Mouse (Mus musculus): ENCODE measurements around the gene Slc2a8.

Gene Slc2a8

DNA sequence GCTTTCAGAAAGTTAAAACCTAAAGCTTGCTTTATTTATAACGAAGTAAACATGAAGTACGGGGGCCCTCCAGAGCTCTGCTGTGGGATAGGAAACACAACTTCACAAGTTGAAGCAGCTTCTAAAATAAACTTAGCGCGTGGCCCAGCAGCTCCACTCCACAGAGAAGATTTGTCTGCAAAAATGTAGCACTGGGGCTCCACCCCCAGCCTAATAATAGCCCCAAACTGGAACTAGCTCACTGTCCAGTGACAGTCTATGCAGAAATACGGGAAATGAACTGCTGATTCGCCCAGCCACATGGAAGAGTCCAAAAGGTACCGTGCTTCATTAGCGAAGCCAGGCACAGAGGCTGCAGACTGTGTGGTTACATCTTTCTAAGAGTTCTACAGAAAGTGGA is 12.6 kb downstream of the Slc2a8 start:
- no peak for DNase-seq

DNA sequence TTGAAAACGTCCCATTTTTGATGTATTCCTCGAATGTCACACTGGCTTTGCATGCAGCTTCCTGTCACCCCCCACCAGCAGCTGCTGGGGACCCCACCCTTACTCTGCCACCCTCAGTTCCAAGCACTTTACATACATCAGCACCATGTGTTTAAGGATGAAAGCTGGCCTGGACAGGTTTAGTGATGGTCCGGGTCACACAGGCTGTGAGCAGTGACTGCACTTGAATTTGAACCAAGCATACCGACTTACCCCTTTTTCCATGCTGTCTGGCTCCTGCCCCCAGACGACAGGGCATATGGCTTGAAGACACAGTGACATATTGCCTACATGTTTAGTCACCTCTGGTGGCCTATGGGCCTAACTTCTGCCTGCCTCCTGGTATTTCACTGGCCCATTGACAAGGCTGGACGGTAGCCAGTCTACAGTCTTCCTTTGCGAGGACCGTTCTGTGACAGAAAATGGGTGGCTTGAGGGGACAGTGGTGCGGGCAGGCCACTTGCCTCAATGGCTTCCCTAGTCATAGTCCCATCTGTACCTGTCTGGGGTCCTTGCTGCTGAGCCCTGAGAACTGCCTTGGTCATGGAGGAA is 13.8 kb downstream of the Slc2a8 start:
- DNase-seq, result no peak

DNA sequence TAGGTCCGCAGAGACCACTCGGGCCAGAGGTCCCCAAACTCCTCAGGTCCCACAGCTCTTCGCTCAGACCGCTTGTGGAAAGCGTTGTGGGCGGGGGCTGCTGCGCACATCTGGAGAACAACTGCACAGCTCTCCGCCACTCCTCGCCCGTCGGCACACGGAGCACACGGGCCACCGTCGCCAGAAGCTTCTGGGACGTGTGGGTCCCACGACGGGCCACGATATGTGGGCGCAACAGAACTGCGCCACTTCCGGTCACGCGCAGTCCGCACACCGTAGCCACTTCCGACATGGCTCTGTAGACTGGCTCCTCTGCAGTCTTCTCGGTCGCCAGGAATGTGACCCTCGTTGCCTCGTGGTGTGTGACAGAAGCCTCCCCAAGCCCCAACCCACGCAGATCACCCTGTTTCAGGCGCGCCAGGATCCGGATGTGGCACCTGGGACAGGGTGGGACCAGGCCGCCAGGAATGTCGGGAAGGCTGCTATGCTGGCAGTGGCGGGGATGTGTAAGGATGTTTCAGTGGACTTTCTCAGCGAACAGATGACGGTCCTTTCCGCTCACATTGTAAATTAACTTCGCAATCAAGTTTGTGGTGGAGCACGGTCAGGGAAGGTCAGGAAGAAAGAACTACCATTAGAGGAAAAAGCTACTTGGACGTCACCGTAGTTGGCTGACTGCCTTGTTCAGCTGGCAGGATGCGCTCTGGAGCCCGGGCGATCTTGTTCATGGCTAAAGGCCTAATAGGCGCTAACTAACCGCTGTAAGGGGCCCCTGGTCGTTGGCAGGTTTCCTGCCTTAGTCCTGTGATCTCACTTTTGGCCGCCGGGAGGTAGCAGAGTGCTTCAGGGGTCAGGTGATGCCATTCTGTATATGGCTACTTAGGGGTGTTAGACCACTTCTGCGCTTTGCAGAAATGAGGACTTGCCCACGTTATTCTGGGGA is 14.9 kb downstream of the Slc2a8 start:
- DNase-seq, result peak; percentile 83

DNA sequence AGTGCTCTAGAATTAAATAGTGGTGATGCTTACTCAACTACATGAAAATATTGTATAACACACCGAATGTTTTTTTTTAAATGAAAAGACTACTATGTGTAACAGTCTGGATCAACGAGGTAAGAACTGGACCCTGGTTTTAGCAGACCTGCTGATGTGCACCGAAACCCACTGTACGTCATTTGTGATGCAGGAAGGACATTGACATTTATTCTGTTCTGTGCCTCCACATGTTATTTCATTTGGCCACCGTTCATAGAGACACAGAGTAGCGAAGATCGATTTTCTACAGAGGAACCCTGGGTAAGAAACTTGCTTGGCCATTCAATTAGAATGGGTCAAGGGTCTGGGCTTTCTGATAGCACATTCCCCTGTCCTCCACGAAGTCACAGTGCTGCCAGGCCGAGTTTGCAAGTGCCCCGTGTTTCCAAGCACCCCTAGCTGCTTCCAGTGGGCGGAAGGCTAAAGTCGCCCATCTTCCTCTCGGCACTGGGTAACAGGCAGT is 15.6 kb downstream of the Slc2a8 start:
- no peak for DNase-seq

DNA sequence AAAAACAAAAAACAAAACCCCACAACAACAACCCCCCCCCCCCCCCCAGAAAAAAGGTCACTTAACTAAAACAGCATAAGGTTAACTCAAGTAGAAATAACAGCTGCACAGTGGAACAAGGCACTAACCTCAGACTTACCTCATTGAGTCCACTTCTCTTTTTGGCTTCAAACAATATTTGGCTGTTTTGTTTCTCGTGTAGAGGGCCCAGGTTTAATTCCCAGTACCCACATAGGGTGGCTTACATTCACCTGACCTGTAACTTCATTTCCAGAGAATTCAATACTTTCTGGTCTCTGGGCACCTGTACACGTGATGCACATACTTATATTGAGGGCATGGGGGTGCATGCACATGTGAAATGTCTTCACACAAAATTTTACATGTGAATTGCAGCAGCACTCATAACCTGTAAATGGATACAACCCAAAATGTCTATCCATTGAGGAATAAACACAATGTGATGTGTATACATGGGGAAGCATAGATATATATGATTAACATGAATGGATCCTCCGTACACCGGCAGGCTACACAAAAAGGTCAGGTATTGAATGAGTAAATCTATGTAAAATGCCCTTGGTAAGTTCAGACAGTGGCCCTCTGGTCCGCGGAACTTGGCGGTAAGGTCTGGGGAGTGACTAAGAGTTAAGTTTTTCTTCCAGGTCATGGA is 16.2 kb downstream of the Slc2a8 start:
- no peak for DNase-seq

DNA sequence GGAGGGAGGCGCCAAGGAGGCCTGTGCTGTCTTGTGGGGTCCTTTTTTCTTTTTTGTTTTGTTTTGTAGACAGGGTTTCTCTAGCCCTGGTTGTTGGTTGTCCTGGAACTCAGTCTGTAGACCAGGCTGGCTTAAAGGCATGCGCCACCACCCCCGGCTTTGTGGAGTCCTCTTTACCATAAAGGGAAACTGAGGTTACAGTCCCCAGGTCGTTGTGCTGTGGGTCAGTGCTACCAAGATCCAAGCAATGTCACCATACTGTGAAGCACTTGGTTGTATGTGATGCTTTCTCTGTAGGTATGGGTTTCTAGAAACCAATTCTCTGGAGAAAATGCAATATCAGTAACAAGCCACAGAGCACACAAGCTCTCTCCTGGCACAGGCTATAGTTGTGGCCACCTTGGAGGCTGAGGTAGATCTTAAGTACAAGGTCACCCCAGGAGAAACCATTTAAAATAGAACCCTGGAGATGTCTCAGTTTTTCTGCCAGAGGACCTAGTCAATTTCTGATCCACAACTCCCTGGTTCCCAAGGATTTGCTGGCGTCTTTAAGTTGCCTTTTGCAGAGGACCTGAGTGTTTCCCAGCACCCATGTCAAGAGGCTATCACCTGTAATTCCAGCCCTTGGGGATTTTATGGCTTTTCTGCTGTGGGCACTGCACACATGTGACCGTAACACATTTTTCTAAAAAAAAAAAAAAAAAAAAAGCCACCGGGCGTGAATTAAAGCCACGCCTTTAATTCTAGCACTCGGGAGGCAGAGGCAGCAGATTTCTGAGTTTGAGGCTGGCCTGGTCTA is 17.0 kb downstream of the Slc2a8 start:
- no peak for DNase-seq

DNA sequence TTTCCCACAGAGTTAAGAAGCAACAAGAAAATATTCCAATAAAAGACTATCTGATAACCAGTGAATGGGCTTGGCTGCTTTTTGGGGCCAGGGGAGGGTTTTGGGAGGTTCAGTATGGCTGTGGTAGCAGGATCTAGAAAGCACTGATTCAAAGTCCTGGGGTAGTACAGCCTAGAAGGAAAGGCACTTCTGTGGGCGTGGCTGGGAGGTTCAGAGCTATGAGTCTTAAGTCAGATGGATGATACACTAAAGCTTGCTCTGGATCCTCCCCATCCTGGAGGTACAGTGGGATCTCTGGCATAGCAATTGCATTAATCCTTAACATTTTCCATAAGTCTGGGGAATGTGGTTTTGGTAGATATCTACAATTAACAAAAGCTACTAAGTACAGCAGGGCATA is 17.9 kb downstream of the Slc2a8 start:
- DNase-seq, result no peak

DNA sequence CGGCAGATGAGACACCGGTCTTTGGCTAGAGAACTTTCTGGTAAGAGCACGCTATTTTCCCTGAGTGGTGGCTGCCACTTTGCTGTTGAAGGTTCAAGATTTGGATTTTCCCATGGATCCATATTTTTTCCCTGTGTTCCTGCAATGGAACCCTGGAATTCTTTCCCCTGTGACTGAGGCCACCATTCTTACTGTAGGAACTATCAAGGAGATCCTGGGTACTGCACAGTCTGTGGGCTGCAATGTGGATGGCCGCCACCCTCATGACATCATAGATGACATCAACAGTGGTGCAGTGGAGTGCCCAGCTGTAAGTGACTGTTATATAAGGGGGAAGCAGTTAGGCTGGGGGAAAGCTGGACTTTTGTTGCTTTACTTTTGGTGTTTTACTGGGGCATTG is 18.3 kb downstream of the Slc2a8 start:
- DNase-seq, result no peak

DNA sequence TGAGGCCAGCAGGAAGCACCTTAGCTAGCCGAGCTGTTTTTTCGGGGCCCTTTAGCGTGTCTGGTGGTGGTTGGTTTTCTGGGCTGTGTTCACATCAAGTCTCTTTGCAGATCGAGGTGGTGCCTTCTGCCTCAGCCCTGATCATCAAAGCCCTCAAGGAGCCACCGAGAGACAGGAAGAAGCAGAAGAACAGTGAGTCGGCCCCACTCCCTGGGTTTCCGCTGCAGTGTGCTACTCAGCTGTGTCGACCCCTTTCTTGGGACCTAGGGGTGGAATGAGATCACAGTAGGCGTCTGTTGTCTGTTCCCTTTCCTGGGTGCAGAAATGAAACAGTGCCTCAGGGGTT is 19.0 kb downstream of the Slc2a8 start:
- no peak for DNase-seq

DNA sequence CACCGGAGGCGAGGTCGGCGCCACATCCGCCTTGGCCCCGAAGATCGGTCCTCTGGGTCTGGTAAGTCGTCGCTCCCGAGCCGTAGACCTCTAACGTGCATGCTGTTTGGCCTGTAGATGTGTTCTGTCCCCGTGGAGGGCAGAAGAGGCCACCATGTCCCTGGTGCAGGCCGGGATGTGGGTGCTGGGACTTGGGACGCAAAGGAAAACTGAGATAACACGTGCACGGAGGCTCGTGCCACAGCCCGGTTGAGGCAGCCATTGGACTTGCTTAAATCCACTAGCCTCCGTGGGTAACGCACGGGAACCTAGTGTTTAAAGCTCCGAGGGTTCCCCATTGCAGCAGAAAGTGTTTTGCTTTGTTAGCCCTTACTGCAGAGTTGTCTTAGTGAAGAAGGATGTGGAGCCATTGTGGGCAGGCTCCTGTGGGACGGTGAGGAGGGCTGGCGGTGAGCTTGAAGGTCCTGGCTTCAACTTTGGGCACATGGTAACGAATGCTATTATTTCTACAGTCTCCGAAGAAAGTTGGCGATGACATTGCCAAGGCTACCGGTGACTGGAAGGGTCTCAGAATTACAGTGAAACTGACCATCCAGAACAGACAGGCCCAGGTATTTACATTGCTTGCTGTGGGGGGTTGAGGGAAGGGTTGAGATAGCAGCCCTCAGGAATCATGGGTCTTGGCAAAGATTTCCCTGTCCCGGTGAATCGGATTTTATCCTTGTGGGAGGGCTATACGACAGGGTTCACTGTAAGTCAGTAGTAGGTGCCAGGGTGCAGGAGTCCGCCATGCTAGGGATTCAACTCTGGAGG is 19.6 kb downstream of the Slc2a8 start:
- DNase-seq, result no peak

DNA sequence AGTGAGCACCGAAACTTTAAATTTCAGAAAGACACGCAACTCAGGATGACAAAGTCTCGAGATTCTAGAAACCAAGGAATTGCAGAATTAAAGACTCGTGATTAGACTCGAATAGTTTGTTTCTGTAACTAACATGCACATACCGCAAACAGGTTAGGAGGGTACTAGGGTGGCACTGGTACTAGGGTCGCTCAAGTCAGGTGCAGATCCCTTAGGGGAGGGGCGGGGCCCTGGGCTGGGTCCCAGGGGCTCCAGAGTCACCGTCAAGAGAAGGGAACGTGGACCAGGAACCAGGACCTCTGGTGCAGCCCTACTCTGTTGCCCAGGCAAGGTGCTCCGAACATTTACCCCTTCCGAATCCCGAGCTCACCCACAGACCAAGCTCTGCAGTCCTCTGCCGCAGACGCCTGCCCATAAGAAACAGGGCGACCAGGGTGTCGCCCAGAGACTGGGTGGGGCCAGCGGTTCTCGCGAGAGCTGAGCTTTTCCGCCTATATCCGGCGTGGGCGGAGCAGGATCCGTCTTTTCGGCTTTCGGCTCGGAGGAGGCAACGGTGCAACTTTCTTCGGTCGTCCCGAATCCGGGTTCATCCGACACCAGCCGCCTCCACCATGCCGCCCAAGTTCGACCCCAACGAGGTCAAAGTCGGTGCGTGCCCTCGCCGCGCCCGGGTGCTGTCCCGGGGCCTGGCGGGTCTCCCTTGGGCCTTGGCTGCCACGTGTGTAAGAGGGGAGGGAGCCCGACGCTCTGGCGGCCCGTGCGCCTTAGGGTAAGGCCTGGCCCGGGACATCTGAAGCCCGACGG is 20.5 kb downstream of the Slc2a8 start, which contains the start of the genes Rpl12 and Lrsam1:
Gene Rpl12, plus strand, starts transcription at position 368 of the 804 bp plus-strand sequence.
Gene Lrsam1, minus strand, starts transcription at position 423 of the 804 bp plus-strand sequence.
- DNase-seq, result peak; percentile 89

DNA sequence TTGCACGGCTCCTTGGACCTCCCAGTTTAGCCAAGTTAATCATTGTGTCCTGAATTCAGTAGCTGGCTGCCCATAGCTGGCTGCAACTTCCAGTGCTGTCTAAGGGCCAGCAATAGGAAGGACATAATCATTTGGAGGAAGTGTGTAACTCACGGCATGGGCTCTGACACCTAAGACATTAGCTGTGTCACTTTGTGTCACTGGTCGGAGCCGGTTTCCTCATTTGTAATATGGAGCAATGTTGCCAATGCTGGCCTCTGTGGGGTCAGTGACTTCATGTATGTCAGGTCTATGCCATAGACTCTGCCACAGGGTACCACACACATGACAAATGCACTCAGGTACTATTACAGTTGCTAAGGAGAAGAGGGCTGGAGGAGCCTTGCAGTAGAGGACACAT is 21.6 kb downstream of the Slc2a8 start:
- no peak for DNase-seq

DNA sequence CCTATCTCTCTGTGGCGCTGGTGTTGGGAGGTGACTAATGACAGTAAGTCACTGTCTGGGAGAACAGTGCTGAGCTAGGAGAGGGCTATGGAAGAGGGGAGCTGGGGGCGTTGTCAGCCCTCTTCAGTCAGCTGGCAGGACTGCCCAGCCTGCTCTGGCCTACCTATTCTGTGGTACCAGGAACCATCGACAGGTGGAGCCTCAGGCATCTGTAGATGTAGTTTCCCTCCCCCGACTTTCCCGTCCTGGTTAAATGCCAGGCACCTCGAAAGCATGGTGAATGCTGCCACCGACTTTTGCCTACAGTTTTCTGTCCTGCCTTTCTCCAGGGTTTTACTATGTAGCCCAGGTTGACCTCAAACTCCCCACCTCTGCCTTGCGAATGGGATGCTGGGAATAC is 24.5 kb downstream of the Slc2a8 start:
- DNase-seq, result no peak

DNA sequence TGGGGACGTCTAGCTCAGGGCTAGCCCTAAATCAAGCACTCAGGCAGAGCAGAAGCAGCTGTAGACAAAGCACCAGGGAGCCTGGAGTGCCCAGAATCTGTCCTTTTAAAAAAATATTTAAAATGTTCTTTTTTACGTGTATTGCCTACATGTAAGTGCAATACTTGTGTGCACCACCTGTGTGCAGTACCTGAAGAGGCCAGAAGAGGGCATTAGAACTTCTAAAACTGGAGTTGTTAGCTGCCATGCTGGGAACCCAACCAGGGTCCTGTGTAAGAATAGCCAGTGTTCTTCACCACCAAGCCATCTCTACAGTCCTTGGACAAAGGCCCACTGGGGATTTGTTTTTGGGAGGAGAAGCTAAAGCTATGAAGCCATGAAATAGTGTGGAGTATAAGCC is 27.3 kb downstream of the Slc2a8 start:
- DNase-seq, result no peak

DNA sequence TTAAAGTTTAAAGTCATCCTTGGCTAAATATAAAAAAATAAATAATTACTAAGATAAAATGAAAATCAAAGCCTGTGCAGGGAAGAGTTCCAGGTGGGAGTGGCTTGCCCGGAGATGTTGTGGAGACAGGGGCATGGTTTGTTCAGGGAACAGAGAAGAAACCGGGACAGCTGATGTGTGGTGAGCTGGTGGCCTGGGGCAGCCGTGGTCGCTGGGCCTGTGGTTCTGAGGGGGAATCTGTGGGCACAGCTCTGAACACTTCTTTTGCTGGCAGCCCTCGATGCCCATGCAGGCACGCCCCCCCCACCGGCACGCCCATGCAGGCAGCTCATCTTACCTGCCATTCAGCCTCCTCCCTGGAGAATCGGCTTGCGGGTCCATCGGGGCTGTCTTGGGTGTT is 34.4 kb downstream of the Slc2a8 start:
- DNase-seq, result no peak

DNA sequence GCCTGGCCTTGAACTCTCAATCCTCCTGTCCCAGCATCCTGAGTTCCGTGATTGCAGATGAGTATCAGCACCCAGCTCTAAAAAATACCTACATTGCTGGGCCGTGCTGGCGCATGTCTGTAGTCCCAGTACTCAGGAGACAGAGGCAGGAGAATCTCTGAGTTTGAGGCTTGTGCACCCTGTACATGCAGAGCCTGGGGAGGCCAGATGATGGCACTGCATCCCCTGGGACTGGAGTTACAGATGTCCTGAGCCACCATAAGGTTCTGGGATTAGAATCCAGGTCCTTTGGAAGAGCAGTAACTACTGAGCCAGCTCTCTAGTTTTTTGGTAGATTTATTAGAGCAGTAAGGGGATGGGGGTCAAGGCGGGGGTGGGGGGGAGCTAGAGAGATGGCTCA is 41.4 kb downstream of the Slc2a8 start:
- no peak for DNase-seq

DNA sequence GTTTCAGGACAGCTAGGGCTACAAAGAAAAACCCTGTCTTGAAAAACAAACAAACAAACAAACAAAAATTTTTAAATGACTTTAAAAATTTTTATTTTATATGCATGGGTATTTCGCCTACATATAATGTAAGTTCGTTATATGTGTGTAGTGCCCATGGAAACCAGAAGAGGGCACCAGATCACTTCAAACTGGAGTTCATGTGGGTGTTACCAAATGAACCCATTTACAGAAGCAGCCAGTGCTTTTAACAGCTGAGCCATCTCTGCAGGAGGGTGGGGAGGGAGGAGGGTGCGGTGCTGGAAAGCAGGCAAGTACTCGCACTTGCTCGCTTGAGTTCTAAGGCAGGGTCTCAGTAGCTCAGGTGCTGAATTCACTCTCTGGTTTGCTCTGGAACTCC is 42.5 kb downstream of the Slc2a8 start:
- DNase-seq, result no peak

DNA sequence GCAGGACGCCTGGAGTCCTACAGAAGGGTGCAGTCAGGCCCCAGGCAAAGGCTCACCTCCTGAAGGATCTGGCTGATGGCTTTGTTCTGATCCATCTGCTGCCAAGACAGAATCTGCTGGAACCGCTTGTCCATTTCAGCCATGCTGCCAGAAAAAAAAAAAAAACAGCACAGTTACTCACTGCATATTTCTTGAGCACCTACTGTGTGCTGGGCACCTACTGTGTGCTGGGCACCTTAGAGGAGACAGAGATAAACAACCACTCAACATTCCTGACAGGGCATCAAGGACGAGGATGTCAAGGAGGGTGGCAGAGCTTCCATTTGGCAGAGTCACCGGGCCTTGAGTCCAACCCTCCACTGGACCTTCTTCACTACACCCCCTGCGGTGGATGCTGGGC is 43.1 kb downstream of the Slc2a8 start:
- no peak for DNase-seq

DNA sequence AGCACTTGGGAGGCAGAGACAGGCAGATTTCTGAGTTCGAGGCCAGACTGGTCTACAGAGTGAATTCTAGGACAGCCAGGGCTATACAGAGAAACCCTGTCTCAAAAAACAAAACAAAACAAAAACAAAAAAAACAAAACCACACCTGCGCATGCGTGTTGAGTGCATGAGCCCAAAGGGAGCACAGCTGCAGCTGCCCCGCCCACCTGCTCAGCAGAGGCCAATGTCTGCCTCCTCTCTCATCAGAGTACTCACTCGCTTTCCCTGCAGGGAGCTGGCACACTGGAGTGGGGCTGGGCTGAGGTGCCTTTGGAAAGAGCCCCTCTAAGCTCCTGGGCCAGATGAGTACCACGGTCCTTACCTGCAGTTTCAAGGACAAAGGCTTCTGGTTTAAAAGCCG is 50.2 kb downstream of the Slc2a8 start:
- no peak for DNase-seq

DNA sequence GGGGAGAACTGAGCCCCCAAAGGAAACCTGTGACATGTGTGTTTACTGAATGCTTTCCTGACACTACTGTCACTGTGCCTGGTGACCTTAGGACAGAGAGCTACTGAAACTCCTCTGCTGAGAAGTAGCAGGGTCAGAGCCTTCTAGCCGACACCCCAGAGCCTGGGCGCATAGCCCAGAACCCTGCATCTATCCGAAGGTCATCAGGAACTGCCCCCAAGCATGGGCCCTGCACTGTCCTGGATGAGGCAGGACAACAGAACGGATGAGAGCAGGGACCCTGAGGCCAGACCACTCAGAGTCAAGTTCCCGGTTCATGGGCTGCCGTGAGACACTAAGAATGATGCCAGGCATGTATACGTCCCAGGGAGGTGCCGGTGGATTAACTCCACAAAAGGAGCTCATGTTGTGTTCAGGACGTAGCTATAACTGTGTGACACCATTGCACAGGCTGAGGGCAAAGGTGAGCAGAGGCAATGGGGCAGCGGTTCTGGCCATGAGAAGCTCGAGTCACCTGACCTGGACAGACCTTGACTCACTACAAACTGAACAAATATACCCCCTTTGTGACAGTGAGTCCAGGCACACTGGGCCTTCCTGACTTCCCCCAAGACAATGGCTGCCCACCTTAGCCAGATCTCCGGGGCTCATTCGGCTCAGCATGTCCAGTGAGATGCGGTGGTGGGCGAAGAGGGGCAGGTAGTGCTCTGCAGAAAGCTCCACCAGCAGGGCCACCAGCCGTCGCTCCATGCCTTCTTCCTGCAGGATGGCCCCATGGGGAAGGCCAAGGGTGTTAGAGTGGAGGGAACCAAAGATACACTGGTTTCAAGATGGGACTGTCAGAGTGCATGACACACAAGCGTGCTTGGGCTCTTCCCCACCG is 52.7 kb downstream of the Slc2a8 start:
- DNase-seq, result no peak

Measured in cerebellum, adult 11 months (tissue).